Mouse (Mus musculus): ENCODE measurements at regions not wholly inside any gene's neighbourhood (a gene's known extent, or its start where the extent isn't known, plus 50 kb on each side); places are given as distances from the start of the nearest gene placed in this dataset.
A peak's percentile ranks its signal among the peaks of the same experiment; 100 is the strongest.

- peak; percentile 7 for DNase-seq (ENCODE audit: low spot score)
Measured at GRCm38 (mm10) chrX:117770252-117770651, 656.8 kb upstream of the Tgif2lx2 start.

Data from layer of hippocampus, adult 11-12 months (tissue).